Mouse (Mus musculus) retina, adult 2 months (tissue): ENCODE results near the gene Klhl15.
"Not testable (repeated sequence)": the region's sequence is repeated elsewhere in the genome, so short reads cannot be mapped to it uniquely, and the experiment has no call there.

Experiments used
- DNase-seq: peaks from one replicate; pipeline ENCODE4 v3.0.0-alpha.2; 2012; ENCODE audit warnings: low read depth, low spot score

The Klhl15 gene

GRCm38 (mm10) chrX:94234532-94235189, at the start of gene Klhl15:
Gene Klhl15, plus strand, starts transcription at chrX:94234599.
- DNase-seq: peak; percentile 69

- DNase-seq: no peak
These were observed 49.2 kb upstream of the Klhl15 start for GRCm38 (mm10) chrX:94185156-94185555.

- not testable (repeated sequence) for DNase-seq
These were observed 40.5 kb upstream of the Klhl15 start for GRCm38 (mm10) chrX:94193901-94194300.

GRCm38 (mm10) chrX:94197789-94198188, 36.6 kb upstream of the Klhl15 start:
- no peak for DNase-seq

- DNase-seq: no peak
These were observed 22.2 kb upstream of the Klhl15 start for GRCm38 (mm10) chrX:94212264-94212596.

DNA sequence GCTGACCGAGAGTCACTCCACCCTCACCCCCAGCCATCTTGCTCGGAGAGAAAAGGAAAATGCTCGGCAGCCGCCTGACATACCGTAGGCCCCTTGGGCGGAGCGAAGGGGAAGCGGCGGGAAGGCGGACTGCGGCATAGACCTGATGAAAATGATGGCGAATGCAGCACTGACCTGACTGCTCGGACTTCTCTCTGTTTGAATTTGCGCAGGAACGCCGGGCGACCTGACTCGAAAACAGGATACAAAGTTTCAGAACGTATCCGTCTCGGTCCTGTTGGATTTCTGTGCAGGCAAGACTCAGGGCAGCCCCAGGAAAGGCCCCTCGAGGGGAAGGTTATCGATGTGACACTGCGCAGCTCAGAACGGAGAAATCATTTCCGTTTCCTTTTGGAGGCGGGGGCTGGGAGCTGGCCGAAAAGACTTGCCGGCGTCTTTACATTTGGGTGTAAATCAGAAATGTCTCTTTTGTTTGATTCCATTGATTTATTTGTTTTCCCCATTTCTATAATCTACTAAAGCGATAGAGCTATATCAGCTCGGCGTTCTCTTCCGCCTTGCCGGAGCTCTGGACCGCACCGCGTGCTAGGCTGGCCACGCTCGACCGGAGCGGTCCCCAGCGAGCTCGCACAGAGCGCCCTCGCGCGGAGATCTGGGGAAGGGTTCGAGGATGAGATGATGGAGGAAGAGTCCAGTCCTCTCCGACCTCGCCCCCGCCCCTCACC, 21.6 kb upstream of the Klhl15 start, which contains the start of gene Eif2s3x:
TSS of gene Eif2s3x (minus strand) at position 266 of the 725 bp plus-strand sequence.
- DNase-seq: peak; percentile 88

GRCm38 (mm10) chrX:94213384-94213783, 21.0 kb upstream of the Klhl15 start:
- DNase-seq: no peak

DNA sequence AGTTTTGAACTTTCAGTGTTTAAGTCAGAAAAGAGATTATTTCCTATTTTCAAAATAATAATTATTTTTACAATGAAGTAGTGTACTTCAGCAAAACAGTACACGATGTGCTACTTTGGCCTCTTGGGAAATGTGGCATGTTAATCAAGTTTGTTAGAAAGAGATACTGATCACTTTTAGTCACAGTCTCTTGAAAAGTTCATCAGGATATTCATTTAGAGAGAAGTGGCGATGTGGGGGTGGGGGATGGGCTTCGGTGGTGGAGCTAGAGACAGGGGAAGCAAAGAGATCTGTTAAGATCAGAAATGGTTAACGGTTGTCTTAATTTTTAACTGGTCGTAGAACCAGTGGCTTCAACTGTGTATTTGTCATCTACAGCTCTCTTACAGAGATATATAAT, 967 bp upstream of the Klhl15 start:
- DNase-seq: no peak

DNA sequence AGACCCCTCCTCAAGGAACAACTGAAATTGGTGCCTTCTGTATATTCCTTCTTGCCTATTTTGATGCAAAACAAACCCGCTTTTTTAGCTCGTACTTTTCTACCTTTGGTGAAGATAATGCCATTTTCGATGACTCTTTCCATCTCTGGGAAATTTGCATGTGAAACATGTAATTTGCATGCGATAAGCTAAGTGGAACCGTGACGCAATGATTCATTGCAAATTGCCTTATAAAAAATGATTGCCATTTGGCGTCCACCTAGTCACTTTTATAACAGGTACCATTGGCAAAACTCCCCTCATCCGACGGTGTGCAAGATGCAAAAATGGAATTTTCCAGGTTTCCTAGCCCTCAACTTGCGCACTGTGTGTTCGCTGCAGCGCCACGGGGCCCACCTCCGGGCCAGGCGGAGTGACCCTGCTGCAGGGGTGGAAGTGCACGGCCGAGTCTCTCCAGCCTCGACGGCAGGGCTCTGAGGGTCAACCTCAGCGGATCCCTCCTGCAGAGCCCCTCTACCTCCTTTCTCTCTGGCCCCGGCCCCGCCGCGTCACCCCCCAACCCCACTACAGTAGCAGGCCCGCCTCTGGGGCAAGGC, 365 bp upstream of the Klhl15 start:
- no peak for DNase-seq

DNA sequence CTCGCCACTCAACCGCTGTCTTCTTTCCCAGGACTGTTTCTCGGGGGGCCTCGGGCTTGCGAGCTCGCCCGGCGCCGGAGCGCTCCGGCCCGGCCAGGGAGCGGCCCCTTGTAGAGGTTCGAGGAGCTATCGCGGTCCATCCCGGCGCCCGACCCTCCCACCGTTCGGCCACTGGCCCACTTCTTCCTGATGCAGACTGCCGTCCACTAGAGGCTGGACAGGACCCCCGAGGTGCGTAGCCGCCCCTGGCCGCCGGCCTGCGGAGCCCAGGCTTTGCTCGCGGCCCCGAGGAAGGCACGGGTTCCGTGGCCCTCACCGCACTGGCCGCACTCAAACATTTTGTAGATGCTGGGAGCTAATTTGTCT, 774 bp downstream of the Klhl15 start:
- no peak for DNase-seq

GRCm38 (mm10) chrX:94235601-94236000, 1.2 kb downstream of the Klhl15 start:
- DNase-seq: no peak

- peak; percentile 2 for DNase-seq
These were observed 54.5 kb downstream of the Klhl15 start for GRCm38 (mm10) chrX:94288923-94289322.

- DNase-seq: no peak
These were observed 68.5 kb downstream of the Klhl15 start for GRCm38 (mm10) chrX:94302928-94303327.

- DNase-seq: no peak
These were observed 86.9 kb downstream of the Klhl15 start for GRCm38 (mm10) chrX:94321036-94321902.
